Mouse (Mus musculus): Measurements from ENCODE around the gene Col13a1. TPM values are rescaled to one million over a fixed set of nuclear protein-coding genes. Genes with fewer than 3 reads are reported as not detected.

Gene Col13a1
- polyA plus RNA-seq, 1 experiment from 2014 or later: 0.31 TPM

GRCm38 (mm10) chr10:61949542-61949941 is 29.4 kb downstream of the Col13a1 start:
- no peaks in the 10 kb centered on the region for H3K4me1 ChIP-seq (ENCODE audit: control insufficient read depth, insufficient read depth, low read length)
- no peaks in the 10 kb centered on the region for H3K27me3 ChIP-seq (ENCODE audit: control insufficient read depth, insufficient read depth, low read length)
- H3K4me3 ChIP-seq (ENCODE audit: low read depth, low read length): no peak overlapping the region
- H3K9ac ChIP-seq (replicated peaks; ENCODE audit: low read depth, low read length): no peak overlapping the region
- no peak overlapping the region for H3K4me2 ChIP-seq (ENCODE audit: low read depth, low read length)
- no peak overlapping the region for H3K27ac ChIP-seq (ENCODE audit: low read depth, low read length)
- no peaks in the 10 kb centered on the region for H3K9me3 ChIP-seq (ENCODE audit: control insufficient read depth, low read length)
- H3K36me3 ChIP-seq (ENCODE audit: control insufficient read depth, insufficient read depth, low read length): no peaks in the 10 kb centered on the region
- 60% methylated on average over 6 of the region's 6 CpGs for WGBS
- no peak for ATAC-seq (ENCODE audit: low read depth)

GRCm38 (mm10) chr10:61944386-61944785 is 34.5 kb downstream of the Col13a1 start:
- WGBS: 95% methylated on average over 2 of the region's 2 CpGs
- no peak overlapping the region for H3K27ac ChIP-seq (ENCODE audit: low read depth, low read length)
- H3K9ac ChIP-seq (replicated peaks; ENCODE audit: low read depth, low read length): no peak overlapping the region
- no peak overlapping the region for H3K4me3 ChIP-seq (ENCODE audit: low read depth, low read length)
- no peaks in the 10 kb centered on the region for H3K27me3 ChIP-seq (ENCODE audit: control insufficient read depth, insufficient read depth, low read length)
- no peaks in the 10 kb centered on the region for H3K9me3 ChIP-seq (ENCODE audit: control insufficient read depth, low read length)
- no peaks in the 10 kb centered on the region for H3K36me3 ChIP-seq (ENCODE audit: control insufficient read depth, insufficient read depth, low read length)
- no peak overlapping the region for H3K4me2 ChIP-seq (ENCODE audit: low read depth, low read length)
- ATAC-seq (ENCODE audit: low read depth): no peak
- H3K4me1 ChIP-seq (ENCODE audit: control insufficient read depth, insufficient read depth, low read length): no peaks in the 10 kb centered on the region

GRCm38 (mm10) chr10:61943480-61943879 is 35.4 kb downstream of the Col13a1 start:
- 58% methylated on average over 10 of the region's 10 CpGs for WGBS
- no peaks in the 10 kb centered on the region for H3K9me3 ChIP-seq (ENCODE audit: control insufficient read depth, low read length)
- H3K4me3 ChIP-seq (ENCODE audit: low read depth, low read length): no peak overlapping the region
- no peaks in the 10 kb centered on the region for H3K36me3 ChIP-seq (ENCODE audit: control insufficient read depth, insufficient read depth, low read length)
- no peaks in the 10 kb centered on the region for H3K4me1 ChIP-seq (ENCODE audit: control insufficient read depth, insufficient read depth, low read length)
- no peaks in the 10 kb centered on the region for H3K27me3 ChIP-seq (ENCODE audit: control insufficient read depth, insufficient read depth, low read length)
- no peak for ATAC-seq (ENCODE audit: low read depth)
- H3K9ac ChIP-seq (replicated peaks; ENCODE audit: low read depth, low read length): no peak overlapping the region
- no peak overlapping the region for H3K4me2 ChIP-seq (ENCODE audit: low read depth, low read length)
- no peak overlapping the region for H3K27ac ChIP-seq (ENCODE audit: low read depth, low read length)

- 72% methylated on average over 2 of the region's 2 CpGs for WGBS
- no peak overlapping the region for H3K4me3 ChIP-seq (ENCODE audit: low read depth, low read length)
- H3K9ac ChIP-seq (replicated peaks; ENCODE audit: low read depth, low read length): no peak overlapping the region
- ATAC-seq (ENCODE audit: low read depth): no peak
- no peaks in the 10 kb centered on the region for H3K36me3 ChIP-seq (ENCODE audit: control insufficient read depth, insufficient read depth, low read length)
- H3K27ac ChIP-seq (ENCODE audit: low read depth, low read length): no peak overlapping the region
- no peaks in the 10 kb centered on the region for H3K4me1 ChIP-seq (ENCODE audit: control insufficient read depth, insufficient read depth, low read length)
- H3K27me3 ChIP-seq (ENCODE audit: control insufficient read depth, insufficient read depth, low read length): no peaks in the 10 kb centered on the region
- no peak overlapping the region for H3K4me2 ChIP-seq (ENCODE audit: low read depth, low read length)
- no peaks in the 10 kb centered on the region for H3K9me3 ChIP-seq (ENCODE audit: control insufficient read depth, low read length)
These were observed 36.2 kb downstream of the Col13a1 start for GRCm38 (mm10) chr10:61942719-61943118.

GRCm38 (mm10) chr10:61936211-61937121 is 42.4 kb downstream of the Col13a1 start:
- ATAC-seq (ENCODE audit: low read depth): no peak

GRCm38 (mm10) chr10:61931678-61932077 is 47.2 kb downstream of the Col13a1 start:
- no peak overlapping the region for H3K27ac ChIP-seq (ENCODE audit: low read depth, low read length)
- no peak for ATAC-seq (ENCODE audit: low read depth)
- H3K4me3 ChIP-seq (ENCODE audit: low read depth, low read length): no peak overlapping the region
- H3K4me2 ChIP-seq (ENCODE audit: low read depth, low read length): no peak overlapping the region
- H3K36me3 ChIP-seq (ENCODE audit: control insufficient read depth, insufficient read depth, low read length): no peaks in the 10 kb centered on the region
- 67% methylated on average over 6 of the region's 6 CpGs for WGBS
- H3K27me3 ChIP-seq (ENCODE audit: control insufficient read depth, insufficient read depth, low read length): no peaks in the 10 kb centered on the region
- no peaks in the 10 kb centered on the region for H3K9me3 ChIP-seq (ENCODE audit: control insufficient read depth, low read length)
- H3K9ac ChIP-seq (replicated peaks; ENCODE audit: low read depth, low read length): no peak overlapping the region
- H3K4me1 ChIP-seq (ENCODE audit: control insufficient read depth, insufficient read depth, low read length): peaks cover 8% of the 10 kb centered on the region; the same call in 1 of the 2 replicates

More at GRCm38 (mm10) chr10:61936211-61937121, 42.4 kb downstream of the Col13a1 start:
- Histone ChIP-seq H3K27ac (ENCODE audit: low read depth, low read length) (no peak overlapping the region), H3K36me3 (ENCODE audit: control insufficient read depth, insufficient read depth, low read length) (no peaks in the 10 kb centered on the region), H3K4me2 (ENCODE audit: low read depth, low read length) (peak overlapping the region; percentile 21), H3K9me3 (ENCODE audit: control insufficient read depth, low read length) (no peaks in the 10 kb centered on the region), H3K4me1 (ENCODE audit: control insufficient read depth, insufficient read depth, low read length) (0 out of 2 replicates have a peak, but pooled peaks cover 4% of the 10 kb centered on the region), H3K9ac (replicated peaks; ENCODE audit: low read depth, low read length) (no peak overlapping the region), H3K4me3 (ENCODE audit: low read depth, low read length) (no peak overlapping the region), H3K27me3 (ENCODE audit: control insufficient read depth, insufficient read depth, low read length) (no peaks in the 10 kb centered on the region)
- WGBS: 3% methylated on average over 27 of the region's 28 CpGs

GRCm38 (mm10) chr10:61929901-61930300 is 49.0 kb downstream of the Col13a1 start:
- Histone ChIP-seq H3K9ac (replicated peaks; ENCODE audit: low read depth, low read length) (no peak overlapping the region), H3K9me3 (ENCODE audit: control insufficient read depth, low read length) (no peaks in the 10 kb centered on the region), H3K27me3 (ENCODE audit: control insufficient read depth, insufficient read depth, low read length) (no peaks in the 10 kb centered on the region), H3K4me3 (ENCODE audit: low read depth, low read length) (no peak overlapping the region), H3K36me3 (ENCODE audit: control insufficient read depth, insufficient read depth, low read length) (no peaks in the 10 kb centered on the region), H3K27ac (ENCODE audit: low read depth, low read length) (no peak overlapping the region), H3K4me2 (ENCODE audit: low read depth, low read length) (no peak overlapping the region), H3K4me1 (ENCODE audit: control insufficient read depth, insufficient read depth, low read length) (peaks cover 6% of the 10 kb centered on the region; the same call in 1 of the 2 replicates)
- ATAC-seq (ENCODE audit: low read depth): no peak
- 81% methylated on average over 6 of the region's 6 CpGs for WGBS

GRCm38 (mm10) chr10:61928725-61929651 is 49.9 kb downstream of the Col13a1 start:
- Histone ChIP-seq H3K36me3 (ENCODE audit: control insufficient read depth, insufficient read depth, low read length) (no peaks in the 10 kb centered on the region), H3K27ac (ENCODE audit: low read depth, low read length) (no peak overlapping the region), H3K27me3 (ENCODE audit: control insufficient read depth, insufficient read depth, low read length) (no peaks in the 10 kb centered on the region), H3K9ac (replicated peaks; ENCODE audit: low read depth, low read length) (peak overlapping the region; percentile 25; the same call in 1 of the 2 replicates), H3K4me1 (ENCODE audit: control insufficient read depth, insufficient read depth, low read length) (peaks cover 6% of the 10 kb centered on the region; the same call in 1 of the 2 replicates), H3K9me3 (ENCODE audit: control insufficient read depth, low read length) (no peaks in the 10 kb centered on the region), H3K4me2 (ENCODE audit: low read depth, low read length) (no peak overlapping the region), H3K4me3 (ENCODE audit: low read depth, low read length) (no peak overlapping the region)
- no peak for ATAC-seq (ENCODE audit: low read depth)
- WGBS: 9% methylated on average over 24 of the region's 24 CpGs

Measured in neural tube, embryonic 14.5 days (tissue).